Mouse (Mus musculus): ENCODE measurements at regions not wholly inside any gene's neighbourhood (a gene's known extent, or its start where the extent isn't known, plus 50 kb on each side); places are given as distances from the start of the nearest gene placed in this dataset.

- no peak overlapping the region for H3K27ac ChIP-seq
- H3K4me2 ChIP-seq: no peak overlapping the region
- WGBS: 88% methylated on average over 1 of the region's 1 CpGs
- H3K4me3 ChIP-seq (replicated peaks): no peak overlapping the region
- H3K9me3 ChIP-seq (replicated peaks): no peaks in the 10 kb centered on the region
- H3K36me3 ChIP-seq: no peaks in the 10 kb centered on the region
- H3K4me1 ChIP-seq: peaks cover 3% of the 10 kb centered on the region; the same call in 1 of the 2 replicates
- no peak for ATAC-seq (replicated peaks; ENCODE audit: low FRiP score)
- no peak overlapping the region for H3K9ac ChIP-seq
- H3K27me3 ChIP-seq: 0 out of 2 replicates have a peak, but pooled peaks cover 5% of the 10 kb centered on the region
These were observed 377.6 kb upstream of the Tbx3 start for GRCm38 (mm10) chr5:119292889-119293288.

GRCm38 (mm10) chr5:119299311-119299710, 371.2 kb upstream of the Tbx3 start:
- H3K9me3 ChIP-seq (replicated peaks): no peaks in the 10 kb centered on the region
- H3K27ac ChIP-seq: no peak overlapping the region
- H3K4me2 ChIP-seq: no peak overlapping the region
- WGBS: 72% methylated on average over 3 of the region's 3 CpGs
- H3K4me1 ChIP-seq: 0 out of 2 replicates have a peak, but pooled peaks cover 3% of the 10 kb centered on the region
- ATAC-seq (replicated peaks; ENCODE audit: low FRiP score): no peak
- no peak overlapping the region for H3K4me3 ChIP-seq (replicated peaks)
- no peak overlapping the region for H3K9ac ChIP-seq
- H3K36me3 ChIP-seq: no peaks in the 10 kb centered on the region
- no peaks in the 10 kb centered on the region for H3K27me3 ChIP-seq

GRCm38 (mm10) chr5:119300106-119300505, 370.4 kb upstream of the Tbx3 start:
- Histone ChIP-seq H3K27ac (no peak overlapping the region), H3K36me3 (no peaks in the 10 kb centered on the region), H3K4me1 (0 out of 2 replicates have a peak, but pooled peaks cover 3% of the 10 kb centered on the region), H3K27me3 (no peaks in the 10 kb centered on the region), H3K9ac (no peak overlapping the region), H3K4me2 (no peak overlapping the region), H3K9me3 (replicated peaks) (no peaks in the 10 kb centered on the region), H3K4me3 (replicated peaks) (no peak overlapping the region)
- no peak for ATAC-seq (replicated peaks; ENCODE audit: low FRiP score)
- WGBS: 51% methylated on average over 7 of the region's 7 CpGs

GRCm38 (mm10) chr5:119301539-119301938, 368.9 kb upstream of the Tbx3 start:
- H3K9ac ChIP-seq: no peak overlapping the region
- H3K27ac ChIP-seq: no peak overlapping the region
- no peak overlapping the region for H3K4me3 ChIP-seq (replicated peaks)
- no peak overlapping the region for H3K4me2 ChIP-seq
- H3K36me3 ChIP-seq: no peaks in the 10 kb centered on the region
- no peak for ATAC-seq (replicated peaks; ENCODE audit: low FRiP score)
- H3K4me1 ChIP-seq: 0 out of 2 replicates have a peak, but pooled peaks cover 3% of the 10 kb centered on the region
- WGBS: 27% methylated on average over 5 of the region's 5 CpGs
- no peaks in the 10 kb centered on the region for H3K9me3 ChIP-seq (replicated peaks)
- no peaks in the 10 kb centered on the region for H3K27me3 ChIP-seq

- Histone ChIP-seq H3K4me1 (0 out of 2 replicates have a peak, but pooled peaks cover 4% of the 10 kb centered on the region), H3K9ac (no peak overlapping the region), H3K27me3 (no peaks in the 10 kb centered on the region), H3K4me3 (replicated peaks) (no peak overlapping the region), H3K36me3 (no peaks in the 10 kb centered on the region), H3K9me3 (replicated peaks) (no peaks in the 10 kb centered on the region), H3K4me2 (no peak overlapping the region), H3K27ac (no peak overlapping the region)
- no peak for ATAC-seq (replicated peaks; ENCODE audit: low FRiP score)
- WGBS: 12% methylated on average over 5 of the region's 5 CpGs
These were observed 365.7 kb upstream of the Tbx3 start for GRCm38 (mm10) chr5:119304721-119305120.

- Histone ChIP-seq H3K27me3 (no peaks in the 10 kb centered on the region), H3K4me3 (replicated peaks) (no peak overlapping the region), H3K9ac (no peak overlapping the region), H3K4me1 (peaks cover 6% of the 10 kb centered on the region; the same call in 1 of the 2 replicates), H3K27ac (no peak overlapping the region), H3K36me3 (no peaks in the 10 kb centered on the region), H3K4me2 (no peak overlapping the region), H3K9me3 (replicated peaks) (no peaks in the 10 kb centered on the region)
- no peak for ATAC-seq (replicated peaks; ENCODE audit: low FRiP score)
- WGBS: 92% methylated on average over 6 of the region's 6 CpGs
These were observed 362.7 kb upstream of the Tbx3 start for GRCm38 (mm10) chr5:119307768-119308167.

GRCm38 (mm10) chr5:119310178-119310930, 360.1 kb upstream of the Tbx3 start:
- Histone ChIP-seq H3K27me3 (no peaks in the 10 kb centered on the region), H3K36me3 (no peaks in the 10 kb centered on the region), H3K9ac (no peak overlapping the region), H3K9me3 (replicated peaks) (no peaks in the 10 kb centered on the region), H3K4me3 (replicated peaks) (no peak overlapping the region), H3K4me2 (no peak overlapping the region), H3K27ac (peak overlapping the region; percentile 20; the same call in 1 of the 2 replicates), H3K4me1 (peaks cover 6% of the 10 kb centered on the region; the same call in 1 of the 2 replicates)
- WGBS: 59% methylated on average over 11 of the region's 11 CpGs
- ATAC-seq (replicated peaks; ENCODE audit: low FRiP score): no peak

- Histone ChIP-seq H3K4me2 (no peak overlapping the region), H3K9ac (no peak overlapping the region), H3K4me3 (replicated peaks) (no peak overlapping the region), H3K27ac (no peak overlapping the region), H3K9me3 (replicated peaks) (no peaks in the 10 kb centered on the region), H3K27me3 (no peaks in the 10 kb centered on the region), H3K36me3 (no peaks in the 10 kb centered on the region), H3K4me1 (peaks cover 6% of the 10 kb centered on the region; the same call in 1 of the 2 replicates)
- no peak for ATAC-seq (replicated peaks; ENCODE audit: low FRiP score)
- WGBS: 59% methylated on average over 14 of the region's 14 CpGs
These were observed 357.7 kb upstream of the Tbx3 start for GRCm38 (mm10) chr5:119312808-119313207.

GRCm38 (mm10) chr5:119315149-119315548, 355.3 kb upstream of the Tbx3 start:
- 81% methylated on average over 7 of the region's 7 CpGs for WGBS
- Histone ChIP-seq H3K4me1 (peaks cover 4% of the 10 kb centered on the region; the same call in 1 of the 2 replicates), H3K9me3 (replicated peaks) (no peaks in the 10 kb centered on the region), H3K36me3 (no peaks in the 10 kb centered on the region), H3K4me2 (no peak overlapping the region), H3K4me3 (replicated peaks) (no peak overlapping the region), H3K27ac (no peak overlapping the region), H3K9ac (no peak overlapping the region), H3K27me3 (no peaks in the 10 kb centered on the region)
- no peak for ATAC-seq (replicated peaks; ENCODE audit: low FRiP score)

GRCm38 (mm10) chr5:119317617-119318016, 352.9 kb upstream of the Tbx3 start:
- Histone ChIP-seq H3K9me3 (replicated peaks) (no peaks in the 10 kb centered on the region), H3K36me3 (no peaks in the 10 kb centered on the region), H3K4me1 (0 out of 2 replicates have a peak, but pooled peaks cover 7% of the 10 kb centered on the region), H3K27me3 (no peaks in the 10 kb centered on the region), H3K4me2 (no peak overlapping the region), H3K9ac (no peak overlapping the region), H3K27ac (no peak overlapping the region), H3K4me3 (replicated peaks) (no peak overlapping the region)
- 81% methylated on average over 11 of the region's 11 CpGs for WGBS
- ATAC-seq (replicated peaks; ENCODE audit: low FRiP score): no peak

- no peak for ATAC-seq (replicated peaks; ENCODE audit: low FRiP score)
- H3K4me1 ChIP-seq: 0 out of 2 replicates have a peak, but pooled peaks cover 7% of the 10 kb centered on the region
- no peak overlapping the region for H3K27ac ChIP-seq
- H3K9ac ChIP-seq: no peak overlapping the region
- 75% methylated on average over 10 of the region's 10 CpGs for WGBS
- no peaks in the 10 kb centered on the region for H3K9me3 ChIP-seq (replicated peaks)
- H3K27me3 ChIP-seq: no peaks in the 10 kb centered on the region
- H3K4me2 ChIP-seq: no peak overlapping the region
- H3K36me3 ChIP-seq: no peaks in the 10 kb centered on the region
- no peak overlapping the region for H3K4me3 ChIP-seq (replicated peaks)
These were observed 348.9 kb upstream of the Tbx3 start for GRCm38 (mm10) chr5:119321368-119322144.

- Histone ChIP-seq H3K9me3 (replicated peaks) (no peaks in the 10 kb centered on the region), H3K27me3 (no peaks in the 10 kb centered on the region), H3K4me3 (replicated peaks) (no peak overlapping the region), H3K36me3 (no peaks in the 10 kb centered on the region), H3K27ac (no peak overlapping the region), H3K4me1 (0 out of 2 replicates have a peak, but pooled peaks cover 7% of the 10 kb centered on the region), H3K9ac (no peak overlapping the region), H3K4me2 (no peak overlapping the region)
- ATAC-seq (replicated peaks; ENCODE audit: low FRiP score): no peak
- 79% methylated on average over 13 of the region's 13 CpGs for WGBS
These were observed 348.1 kb upstream of the Tbx3 start for GRCm38 (mm10) chr5:119322411-119322810.
